Mouse (Mus musculus) heart, adult 9 months (tissue): ENCODE measurements around the gene Gm20937.
"Not testable (repeated sequence)": the region's sequence is repeated elsewhere in the genome, so short reads cannot be mapped to it uniquely, and the experiment has no call there.

Experiments
- DNase-seq, 2 experiments: peaks; one replicate each; pipeline ENCODE4 v3.0.0; 2022; ENCODE audit warnings: low spot score in 2 of 2

Gene Gm20937

GRCm38 (mm10) chrY:68294798-68295197 lies at the start of gene Gm20937:
Gene Gm20937 (minus strand): TSS chrY:68294898.
- not testable (repeated sequence) for DNase-seq
